Mouse (Mus musculus) olfactory bulb, adult 2 months (tissue): ENCODE results near the gene Hist1h3c.

Experiments
- CTCF ChIP-seq: fragments of 200-500 bp; IDR thresholded peaks from 2 replicates; pipeline ENCODE4 v1.5.1; 2012; ENCODE audit warnings: low read depth, mild to moderate bottlenecking, low read length, moderate library complexity; ENCODE audit not compliant: insufficient read depth
- POLR2A ChIP-seq: fragments of 200-500 bp; IDR thresholded peaks from 2 replicates; pipeline ENCODE4 v1.6.1; 2012; ENCODE audit warnings: mild to moderate bottlenecking, low read depth, low read length, moderate library complexity; ENCODE audit not compliant: insufficient read depth

DNA sequence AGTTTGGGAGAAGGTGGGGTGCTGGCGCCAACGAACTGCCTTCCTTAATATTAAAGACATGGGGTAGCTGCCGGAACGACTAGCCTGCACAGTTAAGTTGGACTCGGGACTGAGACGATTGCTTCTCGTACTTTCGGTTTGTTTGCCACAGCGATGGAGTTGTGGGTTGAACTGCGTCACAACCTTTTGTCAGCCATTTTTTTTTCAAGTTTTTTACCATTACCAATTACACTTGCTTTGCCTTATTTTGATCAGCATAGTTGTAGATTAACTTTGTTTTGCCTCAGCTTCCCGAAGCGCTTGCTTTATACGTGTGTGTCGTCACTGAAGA is 5.5 kb downstream of the Hist1h3c start:
- TF ChIP-seq POLR2A (no peak; the same call in 1 of the 2 replicates), CTCF (no peak)
